Comparison of ENCODE assay signal across 8 mouse cellular contexts in the genomic region with DNA sequence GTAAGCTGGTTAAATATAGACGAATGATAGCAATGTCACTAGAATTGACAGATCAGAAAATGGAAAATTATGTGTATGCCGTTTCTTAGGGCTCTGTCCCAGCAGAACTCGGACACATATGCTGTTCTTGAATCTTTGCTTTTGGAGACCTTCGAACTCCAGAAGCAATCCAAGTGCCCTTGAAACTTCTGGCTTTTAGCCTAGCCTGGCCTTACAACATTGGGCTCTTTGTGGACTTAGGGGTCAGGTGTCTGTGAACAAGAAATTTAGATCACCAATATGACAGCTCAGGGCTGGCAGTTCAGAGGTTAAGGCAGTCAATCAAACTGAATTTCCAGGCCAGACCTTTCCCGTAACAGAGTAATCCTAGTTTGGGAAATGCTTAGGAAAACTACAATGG. TPM values are rescaled to one million over a fixed set of nuclear protein-coding genes. Genes with fewer than 3 reads are reported as not detected.
DNase-seq lines count a peak whose midpoint lies in the region; ATAC-seq and TF ChIP-seq lines count a peak whose summit lies in the region.

No protein-coding gene starts in this region.

- ATAC-seq in neural tube, embryonic 15.5 days (ENCODE audit: low FRiP score), result no peak

- no peak overlapping the region for H3K9ac ChIP-seq in neural tube, embryonic 15.5 days (replicated peaks)

- peak overlapping the region; percentile 93 for H3K4me3 ChIP-seq in left cerebral cortex, adult 2 months
- H3K4me3 ChIP-seq in forebrain, embryonic 10.5 days, result peak overlapping the region; percentile 98
- H3K4me3 ChIP-seq in limb, embryonic 10.5 days, result peak overlapping the region; percentile 97
- peak overlapping the region; percentile 72 for H3K4me3 ChIP-seq in neural tube, embryonic 15.5 days (replicated peaks)

- H3K4me1 ChIP-seq in forebrain, embryonic 10.5 days, result peaks cover 35% of the 10 kb centered on the region
- peaks cover 30% of the 10 kb centered on the region for H3K4me1 ChIP-seq in limb, embryonic 10.5 days
- H3K4me1 ChIP-seq in neural tube, embryonic 15.5 days, result peaks cover 47% of the 10 kb centered on the region

- no peak overlapping the region for H3K27ac ChIP-seq in left cerebral cortex, adult 2 months
- no peak overlapping the region for H3K27ac ChIP-seq in forebrain, embryonic 10.5 days
- no peak overlapping the region for H3K27ac ChIP-seq in limb, embryonic 10.5 days
- no peak overlapping the region for H3K27ac ChIP-seq in neural tube, embryonic 15.5 days (replicated peaks)

- peak overlapping the region; percentile 82 for H3K4me2 ChIP-seq in neural tube, embryonic 15.5 days

- no peak for TF ChIP-seq CTCF in left cerebral cortex, adult 2 months (IDR thresholded peaks at IDR 0.05)

- H3K9me3 ChIP-seq in forebrain, embryonic 10.5 days, result no peaks in the 10 kb centered on the region
- no peaks in the 10 kb centered on the region for H3K9me3 ChIP-seq in limb, embryonic 10.5 days (replicated peaks)
- H3K9me3 ChIP-seq in neural tube, embryonic 15.5 days (replicated peaks), result no peaks in the 10 kb centered on the region

- H3K27me3 ChIP-seq in forebrain, embryonic 10.5 days (ENCODE audit: poor library complexity, severe bottlenecking), result no peaks in the 10 kb centered on the region
- H3K27me3 ChIP-seq in limb, embryonic 10.5 days (ENCODE audit: low read depth, poor library complexity, severe bottlenecking), result no peaks in the 10 kb centered on the region
- no peaks in the 10 kb centered on the region for H3K27me3 ChIP-seq in neural tube, embryonic 15.5 days (replicated peaks)

- no peak for DNase-seq in left cerebral cortex, adult 2 months (ENCODE audit: extremely low spot score in 1 of 2, low spot score in 2 of 2)
- no peak for DNase-seq in left cerebral cortex, adult 18-20 months (ENCODE audit: low spot score in 2 of 2)
- no peak for DNase-seq in forebrain, embryonic 10.5 days (ENCODE audit: extremely low spot score, low spot score)
- no peak for DNase-seq in limb, embryonic 10.5 days (ENCODE audit: low spot score)
- DNase-seq in yolk sac, embryonic 10.5 days (ENCODE audit: low spot score), result no peak
- DNase-seq in urinary bladder, postnatal 36 days (ENCODE audit: low spot score in 2 of 2), result no peak
- DNase-seq in gastrocnemius, postnatal 10 days, result no peak

- H3K36me3 ChIP-seq in forebrain, embryonic 10.5 days (replicated peaks), result no peaks in the 10 kb centered on the region
- H3K36me3 ChIP-seq in limb, embryonic 10.5 days, result no peaks in the 10 kb centered on the region
- no peaks in the 10 kb centered on the region for H3K36me3 ChIP-seq in neural tube, embryonic 15.5 days

- intact Hi-C loops in left cerebral cortex, adult 2 months (cut with DNase I), result loop anchor here (5.0 kb wide), 1 partner anchor 237 kb away; a partner anchor contains a TSS

- 75% methylated on average over 5 of the region's 5 CpGs for WGBS in forebrain, embryonic 10.5 days
- WGBS in limb, embryonic 10.5 days, result 64% methylated on average over 5 of the region's 5 CpGs
- 54% methylated on average over 5 of the region's 5 CpGs for whole genome bisulfite sequencing in neural tube, embryonic 15.5 days

RNA-seq across cellular contexts. Expression of a gene that starts 1.1 kb away (rescaled TPM):
- total RNA-seq in left cerebral cortex, adult 2 months (2021), result 10 to 100 TPM; 18.4 to 19.4 TPM
- total RNA-seq in left cerebral cortex, adult 18-20 months (2021), result 10 to 100 TPM; 17.9 to 18.4 TPM
- polyA plus RNA-seq in forebrain, embryonic 10.5 days (2016; fragmentation: Nextera tagmentation; extraction: Ambion mirVana), result 2.5 TPM in 2 replicates
- polyA plus RNA-seq in limb, embryonic 10.5 days (2016; fragmentation: Nextera tagmentation; extraction: Ambion mirVana), result 2.2 and 2.7 TPM in 2 replicates
- polyA plus RNA-seq in neural tube, embryonic 15.5 days (2015; fragmentation: Nextera tagmentation; extraction: Ambion mirVana), result 2.2 and 2.3 TPM in 2 replicates
- total RNA-seq in gastrocnemius, postnatal 10 days (2021), result 1 to 10 TPM; 4.8 to 6.5 TPM
